Mouse (Mus musculus): ENCODE measurements around the gene Ppcdc.

- no peak for TF ChIP-seq ZNF384 (IDR thresholded peaks at IDR 0.05; ENCODE audit: low read depth, low read length)
- TF ChIP-seq CHD2 (IDR thresholded peaks at IDR 0.05; ENCODE audit: low read depth, low read length): no peak
- no peak for TF ChIP-seq MAFK (IDR thresholded peaks at IDR 0.05; ENCODE audit: insufficient read depth, low read depth, low read length)
- no peak for TF ChIP-seq HCFC1 (IDR thresholded peaks at IDR 0.05; ENCODE audit: borderline replicate concordance, insufficient read depth, low read length)
Observed at GRCm38 (mm10) chr9:57389131-57389530, 50.8 kb downstream of the Ppcdc start.

Measured in ES-E14 (cell line).